In the genomic region with DNA sequence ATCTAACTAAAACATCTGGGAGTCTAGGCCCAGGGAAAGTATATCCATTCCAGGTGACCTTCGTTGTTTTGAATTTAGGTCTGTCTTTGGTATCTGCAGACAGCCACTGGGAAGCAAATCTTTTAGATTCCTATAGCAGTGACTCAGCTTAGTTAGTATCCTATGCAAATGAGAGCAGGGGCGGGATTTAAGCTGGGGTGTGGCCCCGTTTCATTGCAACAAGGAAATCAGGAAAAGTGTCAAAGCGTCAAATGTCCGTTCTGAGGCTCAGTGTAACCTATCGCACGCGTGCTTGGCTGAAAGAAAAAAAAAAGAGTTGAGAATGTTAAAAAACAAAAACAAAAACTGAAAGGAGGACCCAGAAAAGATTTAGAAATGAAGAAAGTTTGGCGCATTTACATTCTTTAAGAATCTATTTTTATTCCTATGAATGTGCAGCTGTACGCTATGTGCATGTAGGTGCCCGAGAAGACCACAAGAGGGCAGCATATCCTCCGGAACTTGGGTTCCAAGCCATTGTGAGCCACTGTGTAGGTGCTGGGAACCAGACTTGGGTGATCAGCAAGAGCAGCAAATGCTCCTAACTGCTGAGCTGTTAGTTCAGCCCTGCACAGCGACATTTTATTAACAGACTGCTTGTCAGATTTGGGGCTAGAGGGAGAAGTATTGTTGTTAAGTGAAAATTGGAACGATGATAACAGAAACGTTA, we compare ENCODE assay signal across 13 mouse cellular contexts. TPM values are rescaled to one million over a fixed set of nuclear protein-coding genes. Genes with fewer than 3 reads are reported as not detected.
DNase-seq lines count a peak whose midpoint lies in the region; ATAC-seq and TF ChIP-seq lines count a peak whose summit lies in the region.
"Had no signal": no experiment of that assay in that cellular context is flagged by ENCODE, and none has a peak within 500 bp of the region (broad histone marks: within the 10 kb centered on the region; RNA-seq: fewer than 3 reads in every experiment).

No protein-coding gene starts in this region.

- no peak overlapping the region for H3K27ac ChIP-seq in kidney, postnatal 0 days
- H3K27ac ChIP-seq in ES-Bruce4 (ENCODE audit: insufficient read depth, low read length), result no peak overlapping the region
- H3K27ac ChIP-seq in embryonic facial prominence, embryonic 14.5 days (replicated peaks; ENCODE audit: low read depth, low read length), result no peak overlapping the region
- H3K27ac ChIP-seq: forebrain, embryonic 13.5 days; heart, embryonic 15.5 days; liver, embryonic 13.5 days had no signal

- WGBS in kidney, postnatal 0 days, result 91% methylated on average over 15 of the region's 15 CpGs
- WGBS in embryonic facial prominence, embryonic 14.5 days, result 85% methylated on average over 15 of the region's 15 CpGs

- no peak for TF ChIP-seq POLR2A in ES-Bruce4 (IDR thresholded peaks at IDR 0.05; ENCODE audit: insufficient read depth, low read length)

- H3K4me3 ChIP-seq in kidney, postnatal 0 days (replicated peaks; ENCODE audit: low read depth, low read length), result no peak overlapping the region
- no peak overlapping the region for H3K4me3 ChIP-seq in ES-Bruce4 (ENCODE audit: low read depth, low read length)
- no peak overlapping the region for H3K4me3 ChIP-seq in embryonic facial prominence, embryonic 14.5 days (ENCODE audit: low read depth, low read length)
- H3K4me3 ChIP-seq: liver, embryonic 13.5 days had no signal

- no peak overlapping the region for H3K9ac ChIP-seq in kidney, postnatal 0 days (ENCODE audit: low read depth, low read length)
- peak overlapping the region; percentile 64; the same call in 1 of the 2 replicates for H3K9ac ChIP-seq in ES-Bruce4 (ENCODE audit: low read depth, poor library complexity, severe bottlenecking)
- H3K9ac ChIP-seq in embryonic facial prominence, embryonic 14.5 days (ENCODE audit: low read depth, low read length), result no peak overlapping the region
- H3K9ac ChIP-seq: forebrain, embryonic 13.5 days; heart, embryonic 15.5 days; liver, embryonic 13.5 days had no signal

- no peaks in the 10 kb centered on the region for H3K27me3 ChIP-seq in kidney, postnatal 0 days (ENCODE audit: insufficient read depth, low read length)
- no peaks in the 10 kb centered on the region for H3K27me3 ChIP-seq in ES-Bruce4 (ENCODE audit: control insufficient read depth, insufficient read depth, low read length, poor library complexity, severe bottlenecking)
- H3K27me3 ChIP-seq in embryonic facial prominence, embryonic 14.5 days (replicated peaks; ENCODE audit: control insufficient read depth, insufficient read depth, low read length), result no peaks in the 10 kb centered on the region; the same call in 1 of the 2 replicates
- H3K27me3 ChIP-seq: heart, embryonic 15.5 days had no signal

- H3K4me2 ChIP-seq in kidney, postnatal 0 days (ENCODE audit: low read length), result no peak overlapping the region
- H3K4me2 ChIP-seq in embryonic facial prominence, embryonic 14.5 days (ENCODE audit: low read depth, low read length), result peak overlapping the region; percentile 87; the same call in 1 of the 2 replicates

- no peak for ATAC-seq in kidney, postnatal 0 days (replicated peaks; ENCODE audit: low FRiP score, low read depth)
- ATAC-seq in embryonic facial prominence, embryonic 14.5 days (ENCODE audit: low read depth), result no peak
- ATAC-seq: forebrain, embryonic 13.5 days had no signal

- TF ChIP-seq CTCF in kidney, postnatal 0 days (IDR thresholded peaks at IDR 0.05; ENCODE audit: low read depth), result peak; percentile 54
- TF ChIP-seq CTCF in ES-Bruce4 (IDR thresholded peaks at IDR 0.05; ENCODE audit: low read depth, low read length), result peak; percentile 73

- DNase-seq in kidney, postnatal 0 days (ENCODE audit: low spot score), result no peak
- no peak for DNase-seq in kidney, postnatal 25 days
- DNase-seq in A20 (ENCODE audit: low read depth, low spot score), result peak; percentile 37
- DNase-seq in embryonic facial prominence, embryonic 14.5 days (ENCODE audit: low spot score), result no peak
- no peak for DNase-seq in right cerebral cortex, adult 18-20 months
- no peak for DNase-seq in kidney, adult 18-20 months
- DNase-seq: cerebellum, adult 9-11 months; kidney, postnatal 10 days; liver, embryonic 13.5 days; right cerebral cortex, postnatal 25 days had no signal

- TF ChIP-seq EP300 in ES-Bruce4 (IDR thresholded peaks at IDR 0.05; ENCODE audit: insufficient read depth, low read depth, low read length), result no peak

- no peaks in the 10 kb centered on the region for H3K36me3 ChIP-seq in kidney, postnatal 0 days (ENCODE audit: insufficient read depth, low read length)
- no peaks in the 10 kb centered on the region for H3K36me3 ChIP-seq in ES-Bruce4 (ENCODE audit: control insufficient read depth, insufficient read depth, low read length, poor library complexity, severe bottlenecking)
- no peaks in the 10 kb centered on the region for H3K36me3 ChIP-seq in embryonic facial prominence, embryonic 14.5 days (ENCODE audit: control insufficient read depth, insufficient read depth, low read length)
- H3K36me3 ChIP-seq: heart, embryonic 15.5 days; liver, embryonic 13.5 days had no signal

- H3K4me1 ChIP-seq in kidney, postnatal 0 days (replicated peaks; ENCODE audit: insufficient read depth, low read length), result no peaks in the 10 kb centered on the region
- peaks cover 2% of the 10 kb centered on the region for H3K4me1 ChIP-seq in ES-Bruce4 (ENCODE audit: control insufficient read depth, insufficient read depth, low read length)
- no peaks in the 10 kb centered on the region for H3K4me1 ChIP-seq in embryonic facial prominence, embryonic 14.5 days (ENCODE audit: control insufficient read depth, insufficient read depth, low read length)

- H3K9me3 ChIP-seq in kidney, postnatal 0 days (replicated peaks; ENCODE audit: low read length), result no peaks in the 10 kb centered on the region
- H3K9me3 ChIP-seq in ES-Bruce4 (replicated peaks; ENCODE audit: control insufficient read depth, insufficient read depth, low read length, poor library complexity, severe bottlenecking), result no peaks in the 10 kb centered on the region
- 0 out of 2 replicates have a peak, but pooled peaks cover 6% of the 10 kb centered on the region for H3K9me3 ChIP-seq in embryonic facial prominence, embryonic 14.5 days (ENCODE audit: control insufficient read depth, low read length)
- H3K9me3 ChIP-seq: forebrain, embryonic 13.5 days; heart, embryonic 15.5 days; liver, embryonic 13.5 days had no signal

RNA-seq across cellular contexts. Expression of a gene that starts 1.8 kb away (rescaled TPM):
- 31.1 and 32.7 TPM in 2 replicates for polyA plus RNA-seq in kidney, postnatal 0 days (2015; fragmentation: Nextera tagmentation; extraction: Ambion mirVana)
- polyA plus RNA-seq in ES-Bruce4 (2011; ENCODE audit: insufficient read depth, insufficient read length, low read depth, missing spikeins), result 72.7 and 73.5 TPM in 2 replicates
- 22.7 and 25.8 TPM in 2 replicates for polyA plus RNA-seq in embryonic facial prominence, embryonic 14.5 days (2014; fragmentation: Nextera tagmentation; extraction: Ambion mirVana)
